Mouse (Mus musculus) central nervous system, embryonic 11.5 days (tissue): ENCODE measurements around the gene Bscl2. TPM values are rescaled to one million over a fixed set of nuclear protein-coding genes. Genes with fewer than 3 reads are reported as not detected.

Experiments used
- polyA plus RNA-seq: library from polyadenylated mRNA; depleted of rRNA; stranded (reverse); fragments of >200 nt; gene quantifications from 2 replicates; pipeline ENCODE4 v1.2.3, GENCODE M21; 2012; rRNA removed

Gene Bscl2
- polyA plus RNA-seq, 1 experiment: 62.6 TPM

Other genes starting within 250 kb of the Bscl2 start
- gene Slc22a8, start 246.2 kb upstream of the Bscl2 start, polyA plus RNA-seq: 0.26 and 0.50 TPM in 2 replicates
- 1.0 and 1.2 TPM in 2 replicates for gene Slc22a6, start 219.4 kb upstream of the Bscl2 start, polyA plus RNA-seq
- gene Chrm1, start 173.7 kb upstream of the Bscl2 start, polyA plus RNA-seq: 0.18 and 0.32 TPM in 2 replicates
- gene Slc3a2, start 114.1 kb upstream of the Bscl2 start, polyA plus RNA-seq: 95.3 and 154 TPM in 2 replicates
- gene Wdr74, start 101.6 kb upstream of the Bscl2 start, polyA plus RNA-seq: 61.7 and 67.5 TPM in 2 replicates
- 3.5 and 4.2 TPM in 2 replicates for gene 1700092M07Rik, start 96.7 kb upstream of the Bscl2 start, polyA plus RNA-seq
- gene Stx5a, start 96.1 kb upstream of the Bscl2 start, polyA plus RNA-seq: 68.9 and 120 TPM in 2 replicates
- gene Nxf1, start 80.4 kb upstream of the Bscl2 start, polyA plus RNA-seq: 229 and 239 TPM in 2 replicates
- 154 and 167 TPM in 2 replicates for gene Tmem223, start 66.5 kb upstream of the Bscl2 start, polyA plus RNA-seq
- gene Tmem179b, start 63.0 kb upstream of the Bscl2 start, polyA plus RNA-seq: 20.2 and 35.2 TPM in 2 replicates
- gene Taf6l, start 51.0 kb upstream of the Bscl2 start, polyA plus RNA-seq: 26.9 and 28.7 TPM in 2 replicates
- gene Polr2g, start 38.9 kb upstream of the Bscl2 start, polyA plus RNA-seq: 133 and 156 TPM in 2 replicates
- 2.9 and 4.6 TPM in 2 replicates for gene Zbtb3, start 34.9 kb upstream of the Bscl2 start, polyA plus RNA-seq
- gene Ttc9c, start 18.1 kb upstream of the Bscl2 start, polyA plus RNA-seq: 54.1 and 73.8 TPM in 2 replicates
- 83.3 and 183 TPM in 2 replicates for gene Hnrnpul2, start 17.5 kb upstream of the Bscl2 start, polyA plus RNA-seq
- 2.4 TPM in 1 of 2 replicates, not detected in the other for gene AC129217.1, start 7.7 kb upstream of the Bscl2 start, polyA plus RNA-seq
- 52.5 and 74.8 TPM in 2 replicates for gene Gng3, start 1.7 kb downstream of the Bscl2 start, polyA plus RNA-seq
- gene Lrrn4cl, start 13.3 kb downstream of the Bscl2 start, polyA plus RNA-seq: 0.79 and 0.83 TPM in 2 replicates
- gene Ubxn1, start 34.0 kb downstream of the Bscl2 start, polyA plus RNA-seq: 165 and 393 TPM in 2 replicates
- gene Uqcc3, start 43.5 kb downstream of the Bscl2 start, polyA plus RNA-seq: 54.0 and 71.8 TPM in 2 replicates
- gene Lbhd1, start 46.3 kb downstream of the Bscl2 start, polyA plus RNA-seq: 7.5 and 10.5 TPM in 2 replicates
- not detected in 2 replicates for gene Gm49403, start 46.5 kb downstream of the Bscl2 start, polyA plus RNA-seq
- gene 1810009A15Rik, start 51.4 kb downstream of the Bscl2 start, polyA plus RNA-seq: 123 and 143 TPM in 2 replicates
- gene Gm49416, start 51.5 kb downstream of the Bscl2 start, polyA plus RNA-seq: 11.4 TPM in 1 of 2 replicates, not detected in the other
- 25.3 and 31.6 TPM in 2 replicates for gene Ints5, start 55.5 kb downstream of the Bscl2 start, polyA plus RNA-seq
- gene Ganab, start 60.6 kb downstream of the Bscl2 start, polyA plus RNA-seq: 126 and 172 TPM in 2 replicates
- gene B3gat3, start 82.9 kb downstream of the Bscl2 start, polyA plus RNA-seq: 84.3 and 108 TPM in 2 replicates
- 2.5 and 3.1 TPM in 2 replicates for gene Rom1, start 91.9 kb downstream of the Bscl2 start, polyA plus RNA-seq
- gene Eml3, start 92.1 kb downstream of the Bscl2 start, polyA plus RNA-seq: 25.8 and 32.3 TPM in 2 replicates
- gene Mta2, start 104.4 kb downstream of the Bscl2 start, polyA plus RNA-seq: 75.1 and 76.6 TPM in 2 replicates
- gene Tut1, start 116.4 kb downstream of the Bscl2 start, polyA plus RNA-seq: 28.1 and 28.7 TPM in 2 replicates
- 547 and 626 TPM in 2 replicates for gene Eef1g, start 129.6 kb downstream of the Bscl2 start, polyA plus RNA-seq
- 10.3 and 10.8 TPM in 2 replicates for gene Ahnak, start 151.8 kb downstream of the Bscl2 start, polyA plus RNA-seq